Mouse (Mus musculus) frontal cortex, postnatal 14 days (tissue): Measurements from ENCODE around the gene Ift46.

Experiments
- DNase-seq, 2 experiments: peaks; one replicate each; pipeline ENCODE4 v3.0.0; 2022; ENCODE audit warnings: low spot score in 2 of 2

Ift46 gene

GRCm38 (mm10) chr9:44807141-44807540 lies 39.4 kb downstream of the Ift46 start:
- DNase-seq: no peak

DNA sequence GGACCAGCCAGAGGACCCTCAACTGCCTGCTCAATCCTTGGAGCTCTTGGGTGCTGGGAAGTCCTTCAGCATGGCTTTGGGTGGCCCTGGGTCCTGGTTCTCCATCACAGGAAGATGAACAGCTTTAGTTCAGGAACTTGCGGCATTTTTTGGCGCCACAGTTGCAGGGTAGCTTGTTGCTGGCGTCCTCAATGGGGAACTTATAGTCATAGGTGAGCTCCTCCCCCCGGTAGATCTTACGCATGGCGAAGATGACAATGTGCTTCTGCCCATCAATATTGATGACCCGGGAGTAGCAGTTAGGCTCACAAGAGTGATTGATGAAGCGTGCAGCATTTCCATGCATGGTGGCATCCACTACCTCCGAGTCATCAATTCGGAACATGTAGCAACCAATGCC lies 40.1 kb downstream of the Ift46 start:
- DNase-seq: no peak

GRCm38 (mm10) chr9:44810316-44810715 lies 42.6 kb downstream of the Ift46 start:
- no peak for DNase-seq

- DNase-seq: no peak
Observed at GRCm38 (mm10) chr9:44814179-44814578, 46.5 kb downstream of the Ift46 start.

DNA sequence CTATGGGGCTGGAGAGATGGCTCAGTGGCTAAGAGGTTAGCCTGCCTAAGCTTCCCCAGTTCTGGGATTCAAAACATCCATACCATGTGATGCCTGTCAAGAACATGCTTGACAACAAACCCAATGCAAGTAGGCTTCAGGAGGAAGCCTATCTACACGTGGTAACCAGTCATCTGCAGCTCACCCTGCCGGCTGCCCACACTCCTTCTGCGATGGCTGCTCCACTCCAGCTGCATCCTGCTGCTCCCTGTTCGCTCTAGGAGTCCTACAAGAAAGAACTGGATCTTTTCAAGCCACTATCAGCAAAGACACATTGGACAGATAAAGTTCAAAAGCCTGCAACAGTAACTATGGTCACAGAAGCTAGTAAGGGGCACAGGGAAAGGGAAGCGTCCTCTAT lies 49.8 kb downstream of the Ift46 start:
- no peak for DNase-seq

- DNase-seq: no peak
Observed at GRCm38 (mm10) chr9:44819920-44820827, 52.5 kb downstream of the Ift46 start.

GRCm38 (mm10) chr9:44826660-44827059 lies 59.0 kb downstream of the Ift46 start:
- no peak for DNase-seq

- DNase-seq: no peak
Observed at GRCm38 (mm10) chr9:44828944-44829343, 61.2 kb downstream of the Ift46 start.

DNA sequence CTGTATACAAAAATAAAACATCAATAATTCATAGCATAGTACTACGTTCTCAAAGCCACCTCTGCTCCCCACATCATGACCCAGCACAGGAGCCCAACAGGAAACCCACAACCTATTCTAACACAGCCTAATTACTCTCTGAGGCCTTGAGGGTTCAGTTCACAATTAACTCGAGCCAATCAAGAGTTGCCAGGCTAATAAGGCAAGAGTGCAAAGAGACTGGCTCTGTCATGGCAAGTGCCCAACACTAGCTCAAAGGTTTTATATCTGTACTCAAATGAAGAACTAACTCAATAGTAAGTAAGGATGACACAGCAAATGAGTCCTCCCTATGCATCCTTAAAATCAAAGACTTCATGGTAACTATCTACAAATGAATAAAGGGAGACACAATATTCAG lies 62.8 kb downstream of the Ift46 start:
- DNase-seq: no peak

- DNase-seq: no peak
Observed at GRCm38 (mm10) chr9:44832356-44832755, 64.6 kb downstream of the Ift46 start.

- peak; percentile 50 to 70 for DNase-seq
Observed at GRCm38 (mm10) chr9:44836439-44836838, 68.7 kb downstream of the Ift46 start.

DNA sequence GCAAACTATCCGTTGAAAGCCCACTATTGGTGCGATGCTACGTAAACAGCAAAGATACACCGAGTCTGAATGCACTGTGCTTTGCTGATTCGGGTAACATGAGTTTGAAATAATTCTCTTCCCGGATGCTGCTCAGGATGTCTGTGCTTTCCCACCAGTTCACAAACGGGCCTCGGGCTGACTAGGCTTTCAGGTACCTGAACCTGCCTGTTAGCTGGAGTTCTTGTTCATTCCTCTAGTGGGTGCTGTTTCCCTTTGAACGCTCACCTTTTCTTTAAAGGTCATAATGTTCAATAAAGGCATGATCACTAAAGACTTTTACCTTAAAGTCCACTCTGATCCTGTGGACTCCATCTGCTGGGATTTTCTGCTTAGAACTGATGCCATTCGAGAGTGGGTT lies 73.5 kb downstream of the Ift46 start:
- no peak for DNase-seq
